Mouse (Mus musculus): ENCODE results near the gene Elovl6.

GRCm38 (mm10) chr3:129631018-129631417 lies 98.9 kb downstream of the Elovl6 start:
- TF ChIP-seq POLR2A (IDR thresholded peaks at IDR 0.05; ENCODE audit: low read depth, low read length) (no peak), CTCF (IDR thresholded peaks at IDR 0.05; ENCODE audit: extremely low read depth, insufficient read depth, insufficient read length, insufficient replicate concordance) (no peak)
